Mouse (Mus musculus) frontal cortex, postnatal 14 days (tissue): ENCODE results near the gene Vmn2r61.

Source experiments
- DNase-seq, 2 experiments: peaks; one replicate each; pipeline ENCODE4 v3.0.0; 2022; ENCODE audit warnings: low spot score in 2 of 2

Gene Vmn2r61

GRCm38 (mm10) chr7:42259753-42260152 is at the start of gene Vmn2r61:
Gene Vmn2r61 (plus strand): TSS chr7:42260053.
- DNase-seq, result no peak
